Mouse (Mus musculus): ENCODE data around the gene Olfr203. TPM values are rescaled to one million over a fixed set of nuclear protein-coding genes. Genes with fewer than 3 reads are reported as not detected.
"Not testable (repeated sequence)": the region's sequence is repeated elsewhere in the genome, so short reads cannot be mapped to it uniquely, and the experiment has no call there.

Olfr203 gene
- not detected for total RNA-seq (2021)

DNA sequence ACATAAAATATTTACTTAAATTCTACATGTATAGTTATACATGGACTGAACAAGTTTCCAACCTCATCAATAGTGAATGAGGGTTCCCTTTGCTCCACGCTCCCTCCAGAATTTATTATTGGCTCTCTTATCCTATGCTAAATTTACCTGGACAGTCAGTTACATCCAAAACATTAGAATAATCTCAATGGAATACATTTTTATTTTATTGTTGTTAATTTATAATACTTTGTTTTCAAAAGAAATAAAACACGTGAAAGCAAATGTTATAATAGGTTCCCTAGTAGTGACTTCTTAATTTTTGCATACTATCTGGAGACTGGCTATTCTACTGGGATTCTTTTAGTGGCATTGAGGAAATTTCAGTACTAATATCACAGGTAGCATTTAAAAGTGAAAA lies at the start of gene Olfr203:
Gene Olfr203, plus strand, starts transcription at position 301 of the 400 bp plus-strand sequence.
- DNase-seq (ENCODE audit: extremely low spot score in 1 of 2, low spot score in 2 of 2) = no peak
- intact Hi-C loops (cut with DNase I) = no loop called here

DNA sequence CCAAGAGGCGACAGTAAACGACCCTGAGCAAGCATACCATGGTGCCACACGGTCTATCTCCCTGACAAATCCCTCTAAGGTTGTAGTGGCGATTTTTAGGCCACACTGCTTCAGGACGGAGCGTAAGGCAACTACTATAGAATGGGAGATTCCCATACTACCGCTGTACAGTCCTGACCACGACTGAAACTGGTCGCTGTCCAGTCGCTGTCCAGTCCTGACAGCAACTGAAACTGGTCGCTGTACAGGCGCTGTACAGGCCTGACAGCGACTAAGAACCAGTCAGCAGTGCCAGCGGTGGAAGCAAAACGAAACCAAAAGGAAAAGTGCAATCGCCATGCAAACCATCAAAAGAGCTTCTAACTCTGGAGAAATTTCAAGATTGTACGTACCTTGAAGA lies 49.0 kb upstream of the Olfr203 start:
- DNase-seq (ENCODE audit: extremely low spot score in 1 of 2, low spot score in 2 of 2) = no peak
- intact Hi-C loops (cut with DNase I) = loop anchor here (2.0 kb wide), 1 partner anchor 49 kb away; no protein-coding TSS in a partner anchor

DNA sequence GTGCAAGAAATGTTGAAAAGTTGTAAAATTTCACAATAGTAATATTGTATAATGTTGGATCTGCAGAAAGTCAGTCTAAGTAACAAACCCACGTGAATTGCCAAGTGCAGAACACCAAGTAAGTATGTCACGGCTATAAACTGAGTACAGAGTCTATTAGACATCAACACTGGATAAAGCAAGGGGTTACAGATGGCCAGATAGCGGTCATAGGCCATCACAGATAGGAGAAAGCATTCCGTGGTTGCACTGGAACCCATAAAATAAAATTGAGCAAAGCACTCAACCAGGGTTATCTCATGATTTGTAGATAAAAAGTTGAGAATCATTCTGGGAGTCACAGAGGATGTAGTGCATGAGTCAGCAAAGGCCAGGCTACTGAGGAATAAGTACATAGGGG lies 29.6 kb upstream of the Olfr203 start:
- intact Hi-C loops (cut with DNase I); DNase-seq (ENCODE audit: extremely low spot score in 1 of 2, low spot score in 2 of 2): not testable (repeated sequence)

DNA sequence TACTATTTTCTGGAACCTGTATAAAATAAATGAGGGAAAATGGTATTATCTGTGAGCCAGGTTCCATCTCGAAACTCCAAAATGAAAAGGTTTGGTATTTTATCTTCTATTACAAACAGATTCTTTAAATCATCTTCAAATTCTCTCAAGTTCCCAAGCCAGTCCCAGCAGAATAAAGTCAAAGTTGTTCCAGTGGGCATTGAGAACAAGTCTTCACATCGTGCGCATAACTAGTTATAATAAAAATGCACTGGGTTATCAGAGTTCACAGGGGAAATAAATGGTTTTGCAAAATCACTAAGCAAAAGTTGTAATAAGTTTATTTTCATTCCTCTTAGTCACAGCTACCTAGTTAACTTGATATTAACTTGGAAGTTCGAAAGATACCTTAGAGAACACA lies 26.1 kb upstream of the Olfr203 start, which contains the start of gene Olfr201:
Gene Olfr201, minus strand, starts transcription at position 101 of the 400 bp plus-strand sequence.
- intact Hi-C loops (cut with DNase I); DNase-seq (ENCODE audit: extremely low spot score in 1 of 2, low spot score in 2 of 2): not testable (repeated sequence)

DNA sequence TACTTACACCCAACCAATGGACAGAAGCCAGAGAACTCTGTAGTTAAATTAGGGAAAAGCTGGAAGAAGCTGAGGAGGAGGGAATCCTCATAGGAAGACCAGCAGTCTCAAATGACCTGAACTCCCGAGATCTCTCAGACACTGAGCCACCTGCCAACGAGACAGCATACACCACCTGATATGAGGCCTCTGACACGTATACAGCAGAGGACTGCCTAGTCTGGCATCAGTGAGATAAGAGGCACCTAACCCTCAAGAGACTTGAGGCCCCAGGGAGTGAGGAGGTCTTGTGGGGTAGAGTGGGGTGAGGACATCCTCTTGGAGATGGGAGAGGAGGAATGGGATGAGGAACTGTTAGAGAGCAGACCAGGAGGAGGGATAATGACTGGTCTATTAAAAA lies 18.1 kb upstream of the Olfr203 start:
- intact Hi-C loops (cut with DNase I) = no loop called here
- DNase-seq (ENCODE audit: extremely low spot score in 1 of 2, low spot score in 2 of 2) = no peak

DNA sequence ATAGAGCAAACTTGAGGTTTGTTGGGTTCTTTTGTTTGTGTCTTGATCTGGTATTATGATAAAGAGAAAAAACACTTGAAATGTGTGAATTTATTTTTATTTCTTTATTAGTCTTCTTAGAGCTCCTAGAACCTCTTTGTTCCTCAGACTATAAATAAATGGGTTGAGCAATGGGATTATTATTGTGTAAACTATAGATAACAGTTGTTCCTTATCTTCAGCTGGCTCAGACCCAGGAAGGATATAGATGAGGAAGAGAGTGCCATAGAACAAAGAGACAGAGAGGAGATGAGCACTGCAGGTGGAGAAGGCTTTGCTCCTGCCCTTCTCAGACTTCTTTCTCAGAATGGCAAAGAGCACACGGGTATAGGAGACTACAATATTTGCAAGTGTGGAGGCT lies 15.2 kb upstream of the Olfr203 start:
- no peak for DNase-seq (ENCODE audit: extremely low spot score in 1 of 2, low spot score in 2 of 2)
- intact Hi-C loops (cut with DNase I) = no loop called here

DNA sequence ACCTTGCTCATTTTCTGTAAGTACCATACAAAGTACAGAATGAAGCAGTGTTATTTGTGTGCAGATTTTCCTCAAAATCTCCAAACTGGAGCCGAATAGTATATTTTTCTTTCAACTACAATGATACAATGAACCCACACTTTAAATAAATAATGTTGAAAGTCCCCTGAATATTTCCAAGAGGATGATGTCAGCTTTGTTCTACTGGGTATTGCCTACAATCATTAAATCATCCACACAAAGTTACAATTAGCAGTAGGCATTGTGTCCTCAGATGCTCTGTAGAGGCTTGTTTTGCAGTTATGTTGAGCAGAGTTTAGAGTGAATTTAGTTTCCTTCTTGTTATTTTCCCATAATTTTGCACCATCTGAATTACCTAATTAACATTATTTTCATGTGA lies 12.0 kb upstream of the Olfr203 start, which contains the start of gene Olfr202:
Gene Olfr202, minus strand, starts transcription at position 101 of the 400 bp plus-strand sequence.
- DNase-seq (ENCODE audit: extremely low spot score in 1 of 2, low spot score in 2 of 2) = no peak
- intact Hi-C loops (cut with DNase I) = no loop called here

GRCm38 (mm10) chr16:59287576-59287975 lies 11.1 kb upstream of the Olfr203 start:
- DNase-seq (ENCODE audit: extremely low spot score in 1 of 2, low spot score in 2 of 2); intact Hi-C loops (cut with DNase I): not testable (repeated sequence)

GRCm38 (mm10) chr16:59318148-59318547 lies 19.5 kb downstream of the Olfr203 start, which contains the start of gene Olfr204:
Gene Olfr204 (minus strand): TSS chr16:59318248.
- intact Hi-C loops (cut with DNase I) = no loop called here
- no peak for DNase-seq (ENCODE audit: extremely low spot score in 1 of 2, low spot score in 2 of 2)

GRCm38 (mm10) chr16:59323262-59323661 lies 24.6 kb downstream of the Olfr203 start:
- intact Hi-C loops (cut with DNase I); DNase-seq (ENCODE audit: extremely low spot score in 1 of 2, low spot score in 2 of 2): not testable (repeated sequence)

DNA sequence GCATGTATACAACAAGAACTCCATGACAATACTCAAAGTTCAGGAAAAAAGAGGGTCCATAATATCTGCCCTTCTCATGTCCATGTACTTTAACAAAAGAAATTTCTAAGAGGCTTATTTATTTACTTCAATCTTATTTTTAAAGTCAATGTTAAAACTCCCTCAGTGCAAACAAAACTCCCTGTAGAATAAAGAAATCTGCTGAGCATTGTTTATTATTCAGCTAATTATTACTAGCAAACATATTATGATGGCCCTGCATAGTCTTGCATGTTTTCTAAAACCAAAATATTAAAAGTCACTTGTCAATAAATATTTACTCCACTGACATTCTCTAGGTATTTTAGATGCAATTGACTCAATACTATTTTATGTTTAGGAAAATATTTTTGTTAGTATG lies 32.4 kb downstream of the Olfr203 start, which contains the start of gene Olfr205:
Gene Olfr205, minus strand, starts transcription at position 101 of the 400 bp plus-strand sequence.
- no peak for DNase-seq (ENCODE audit: extremely low spot score in 1 of 2, low spot score in 2 of 2)
- intact Hi-C loops (cut with DNase I) = no loop called here

GRCm38 (mm10) chr16:59349146-59349545 lies 50.5 kb downstream of the Olfr203 start, which contains the start of gene Olfr206:
Gene Olfr206 (minus strand): TSS chr16:59349246.
- DNase-seq (ENCODE audit: extremely low spot score in 1 of 2, low spot score in 2 of 2) = no peak
- intact Hi-C loops (cut with DNase I) = no loop called here

Other genes with a start within 250 kb of the Olfr203 start
- not detected for gene Olfr190, start 220.9 kb upstream of the Olfr203 start, total RNA-seq (2021)
- gene Olfr191, start 209.1 kb upstream of the Olfr203 start, total RNA-seq (2021) = not detected
- gene Olfr193, start 187.0 kb upstream of the Olfr203 start, total RNA-seq (2021) = not detected
- not detected for gene Olfr194, start 177.8 kb upstream of the Olfr203 start, total RNA-seq (2021)
- not detected for gene Olfr195, start 151.8 kb upstream of the Olfr203 start, total RNA-seq (2021)
- not detected for gene Olfr196, start 128.4 kb upstream of the Olfr203 start, total RNA-seq (2021)
- gene Olfr198, start 95.3 kb upstream of the Olfr203 start, total RNA-seq (2021) = not detected
- gene Olfr199, start 79.1 kb upstream of the Olfr203 start, total RNA-seq (2021) = not detected
- not detected for gene Olfr201, start 26.2 kb upstream of the Olfr203 start, total RNA-seq (2021)
- not detected for gene Olfr202, start 12.1 kb upstream of the Olfr203 start, total RNA-seq (2021)
- gene Olfr204, start 19.4 kb downstream of the Olfr203 start, total RNA-seq (2021) = not detected
- not detected for gene Olfr205, start 32.3 kb downstream of the Olfr203 start, total RNA-seq (2021)
- not detected for gene Olfr206, start 50.4 kb downstream of the Olfr203 start, total RNA-seq (2021)
- not detected for gene Olfr209, start 65.1 kb downstream of the Olfr203 start, total RNA-seq (2021)
- under 1 TPM in 1 of 2 experiments, not detected in 1; 0.13 TPM for gene Gabrr3, start 108.5 kb downstream of the Olfr203 start, total RNA-seq (2021)
- 10 to 100 TPM; 12.9 to 13.4 TPM for gene Riox2, start 172.9 kb downstream of the Olfr203 start, total RNA-seq (2021)